Mouse (Mus musculus) embryonic fibroblast, embryonic 13.5 days (primary cell): ENCODE measurements around the gene Cnp. TPM values are rescaled to one million over a fixed set of nuclear protein-coding genes. Genes with fewer than 3 reads are reported as not detected.
"Not testable (repeated sequence)": the region's sequence is repeated elsewhere in the genome, so short reads cannot be mapped to it uniquely, and the experiment has no call there.

Source experiments
- H3K27ac ChIP-seq: 2 replicates; pipeline ENCODE4 v1.5.1; 2012; ENCODE audit warnings: low read length, control low read depth, inconsistent platforms; ENCODE audit not compliant: insufficient read depth
- H3K4me1 ChIP-seq: 2 replicates; pipeline ENCODE4 v1.6.1; 2011; ENCODE audit warnings: low read length; ENCODE audit not compliant: control insufficient read depth, insufficient read depth
- H3K4me3 ChIP-seq: 2 replicates; pipeline ENCODE4 v1.5.1; 2011; ENCODE audit warnings: mild to moderate bottlenecking, control low read depth, low read length; ENCODE audit not compliant: insufficient read depth
- CTCF ChIP-seq: IDR thresholded peaks from 2 replicates; pipeline ENCODE4 v1.5.1; 2011; ENCODE audit warnings: mild to moderate bottlenecking, control low read depth, low read length, moderate library complexity, borderline replicate concordance; ENCODE audit not compliant: insufficient read depth
- POLR2A ChIP-seq: IDR thresholded peaks from 2 replicates; pipeline ENCODE4 v1.6.1; 2011; ENCODE audit warnings: low read depth, mild to moderate bottlenecking, control low read depth, low read length, moderate library complexity
- polyA plus RNA-seq: library from polyadenylated mRNA; stranded (reverse); fragments of >200 nt; gene quantifications from 2 replicates; pipeline ENCODE4 v1.2.4, GENCODE M21; 2011; ENCODE audit warnings: low read depth; ENCODE audit not compliant: missing spikeins, insufficient read length

The Cnp gene
- polyA plus RNA-seq, 1 experiment, result 10.1 TPM

DNA sequence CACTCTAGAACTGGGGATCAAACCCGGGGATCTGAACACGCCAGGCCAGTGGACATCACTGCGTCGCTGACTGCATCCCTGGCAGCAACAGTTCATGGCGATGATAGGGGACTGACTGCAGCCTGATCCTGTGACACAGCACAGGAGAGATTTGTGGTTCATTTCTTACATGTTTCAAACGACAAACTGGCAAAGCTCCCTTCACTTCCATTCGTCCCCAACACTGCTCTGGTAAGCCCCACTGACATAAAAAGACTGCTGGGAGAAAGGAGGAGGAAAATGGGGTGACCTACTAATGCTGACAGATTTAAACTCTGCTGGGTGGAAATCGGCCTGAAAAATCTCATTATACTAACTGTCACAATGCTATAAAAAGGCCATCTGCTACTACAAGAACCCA, 29.1 kb downstream of the Cnp start:
- H3K27ac ChIP-seq, result no peak overlapping the region
- TF ChIP-seq POLR2A, result no peak
- no peak for TF ChIP-seq CTCF
- H3K4me3 ChIP-seq, result no peak overlapping the region
- H3K4me1 ChIP-seq, result peaks cover 7% of the 10 kb centered on the region

DNA sequence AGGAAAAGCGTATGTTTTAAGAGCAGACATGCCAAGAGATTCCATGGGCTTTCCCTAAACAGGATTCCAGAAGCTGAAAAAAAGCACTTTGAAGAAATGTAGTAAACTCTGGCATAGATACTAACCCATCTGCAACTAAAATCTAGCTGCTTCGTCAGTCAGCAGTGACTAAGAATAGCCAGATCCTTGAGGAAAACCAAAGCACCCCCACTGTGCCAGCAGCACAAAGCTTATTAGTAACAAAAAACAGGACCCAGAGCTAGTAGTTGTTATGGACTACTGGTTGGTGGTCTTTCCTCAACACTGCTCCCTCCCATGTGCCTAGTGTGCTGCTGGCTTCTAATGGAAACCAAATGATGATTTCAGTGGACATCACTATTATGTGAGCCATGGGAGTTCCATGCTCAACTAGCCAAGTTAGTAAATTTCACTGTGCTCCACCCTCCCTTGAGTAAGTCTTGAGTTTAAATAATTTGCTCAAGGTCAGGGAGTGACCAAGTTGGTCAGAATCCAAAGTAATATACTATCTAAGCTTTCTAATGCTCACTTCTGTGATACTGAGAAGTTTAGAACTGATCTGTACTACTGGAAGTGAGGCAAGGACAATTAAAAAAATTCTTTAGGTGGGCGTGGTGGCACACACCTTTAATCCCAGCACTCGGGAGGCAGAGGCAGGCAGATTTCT, 29.8 kb downstream of the Cnp start:
- peaks cover 7% of the 10 kb centered on the region for H3K4me1 ChIP-seq
- no peak overlapping the region for H3K4me3 ChIP-seq
- TF ChIP-seq POLR2A (no peak), CTCF (no peak)
- H3K27ac ChIP-seq, result no peak overlapping the region

DNA sequence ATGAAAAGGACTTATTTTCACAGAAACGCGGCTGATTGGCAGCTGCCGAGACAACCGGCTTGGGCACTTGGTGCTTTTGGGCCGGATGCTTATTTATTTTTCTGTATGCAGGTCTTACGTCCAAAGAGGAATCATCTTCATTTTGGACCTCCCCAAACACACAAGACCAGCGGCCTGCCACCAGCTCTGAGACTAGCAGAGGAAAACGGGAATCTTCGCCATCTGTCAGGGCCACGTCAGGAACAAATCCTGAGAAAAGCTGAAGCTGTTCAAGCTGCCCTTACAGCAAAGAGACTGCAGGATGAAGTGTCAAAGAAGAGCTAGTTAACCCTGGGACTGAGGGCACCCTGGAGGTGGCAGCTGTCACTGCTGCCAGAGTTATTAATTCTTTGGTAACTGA, 30.7 kb downstream of the Cnp start:
- TF ChIP-seq POLR2A (no peak), CTCF (no peak)
- peaks cover 14% of the 10 kb centered on the region for H3K4me1 ChIP-seq
- no peak overlapping the region for H3K27ac ChIP-seq
- H3K4me3 ChIP-seq, result no peak overlapping the region

DNA sequence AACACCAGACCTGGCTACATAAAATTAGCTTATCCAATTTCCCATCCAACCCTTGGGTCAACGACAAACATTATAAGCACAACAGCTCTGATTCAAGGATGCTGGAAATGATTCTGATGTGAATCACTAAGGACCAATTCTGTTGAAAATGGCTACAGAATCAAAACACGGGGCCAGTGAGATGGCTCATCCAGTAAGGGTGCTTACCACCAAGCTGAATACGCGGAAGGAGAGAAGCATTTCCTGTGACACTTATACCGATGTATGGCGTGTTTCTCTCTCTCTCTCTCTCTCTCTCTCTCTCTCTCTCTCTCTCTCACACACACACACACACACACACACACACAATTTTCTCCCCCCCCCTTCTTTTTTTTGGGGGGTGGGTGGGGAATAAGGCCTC, 32.4 kb downstream of the Cnp start:
- H3K27ac ChIP-seq, result no peak overlapping the region
- H3K4me3 ChIP-seq, result no peak overlapping the region
- TF ChIP-seq POLR2A, result no peak
- no peak for TF ChIP-seq CTCF
- H3K4me1 ChIP-seq, result peaks cover 14% of the 10 kb centered on the region

DNA sequence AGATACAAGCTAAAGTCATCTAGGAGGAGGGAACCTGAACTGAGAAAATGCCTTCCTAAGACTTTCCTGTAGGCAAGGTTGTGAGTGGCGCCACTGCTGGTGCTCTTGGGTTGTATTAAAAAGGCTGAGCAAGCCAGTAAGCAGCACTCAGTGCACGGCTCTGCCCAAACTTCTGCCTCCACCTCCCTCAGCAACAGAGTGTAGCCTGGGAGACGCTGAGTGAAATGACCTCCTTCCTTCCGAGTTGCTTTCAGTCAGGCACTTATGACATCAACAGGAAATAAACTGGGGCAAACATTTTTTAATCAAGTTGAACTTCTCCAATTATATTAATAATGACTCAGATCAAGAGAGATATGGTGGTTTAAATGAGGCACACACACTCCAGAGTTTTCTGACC, 34.1 kb downstream of the Cnp start:
- Histone ChIP-seq H3K27ac (no peak overlapping the region), H3K4me3 (no peak overlapping the region), H3K4me1 (peaks cover 14% of the 10 kb centered on the region)
- TF ChIP-seq CTCF (no peak), POLR2A (no peak)

DNA sequence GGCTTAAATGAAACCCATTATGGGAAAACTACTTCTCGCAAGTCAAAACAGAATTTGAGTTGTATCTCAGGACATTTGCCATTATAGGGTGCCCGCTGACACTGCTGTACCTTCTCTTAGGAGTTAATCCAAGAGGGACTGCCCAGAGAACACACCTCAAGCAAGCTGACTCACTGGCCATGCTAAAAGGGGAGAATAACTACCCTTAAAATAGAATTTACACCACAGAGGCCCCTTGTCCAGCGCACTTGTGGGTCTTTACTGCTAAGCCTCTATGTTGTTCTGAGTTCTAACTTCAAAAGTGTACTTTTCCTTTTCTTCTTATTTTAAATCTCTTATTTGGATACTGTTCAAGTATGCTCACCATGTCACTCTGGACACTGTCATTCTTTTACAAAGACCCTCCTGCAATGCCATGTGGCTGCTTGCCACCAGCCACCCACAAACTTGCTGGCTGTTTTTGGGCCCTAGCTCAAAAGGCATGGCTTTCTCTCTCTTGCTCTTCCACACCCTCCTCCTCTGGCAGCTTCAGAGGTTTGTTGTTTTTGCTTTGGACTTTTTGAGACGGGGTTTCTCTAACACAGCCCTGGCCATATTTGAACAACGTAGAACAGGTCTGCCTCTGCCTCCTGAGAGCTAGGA, 34.8 kb downstream of the Cnp start:
- Histone ChIP-seq H3K27ac (no peak overlapping the region), H3K4me3 (no peak overlapping the region), H3K4me1 (peaks cover 12% of the 10 kb centered on the region)
- TF ChIP-seq CTCF (no peak), POLR2A (no peak)

DNA sequence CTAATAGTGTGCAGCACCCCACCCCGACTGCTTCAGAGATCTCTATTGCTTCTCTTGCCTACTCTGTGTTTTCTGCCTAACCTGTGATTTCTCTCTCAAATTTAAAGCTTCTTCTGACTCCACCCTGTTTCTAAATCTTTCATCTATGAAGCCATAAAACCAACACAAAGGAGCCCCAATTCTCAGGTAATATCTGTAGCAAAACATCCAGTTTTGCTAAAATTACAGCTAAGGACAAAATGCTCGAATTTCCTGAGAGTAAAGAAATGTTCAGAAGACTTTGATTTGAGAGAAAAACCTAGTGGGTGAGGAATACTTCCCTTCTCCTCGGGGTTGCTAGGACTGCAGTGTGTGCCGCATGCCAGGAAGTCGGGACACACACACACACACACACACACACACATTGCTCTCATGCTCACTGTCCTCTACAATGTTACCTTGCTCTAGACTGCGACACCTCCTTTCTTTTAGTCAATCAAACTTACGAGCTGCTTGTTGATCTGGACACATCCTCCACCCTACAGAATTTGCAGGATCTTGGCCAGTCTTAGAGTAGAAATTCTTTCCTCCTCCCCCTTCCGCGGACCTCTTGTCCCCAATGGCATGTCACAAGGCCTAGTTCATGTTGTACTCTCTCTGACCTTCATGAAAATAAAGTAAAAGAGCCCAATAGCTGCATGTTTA, 35.4 kb downstream of the Cnp start:
- H3K4me1 ChIP-seq, result peaks cover 8% of the 10 kb centered on the region
- H3K4me3 ChIP-seq, result no peak overlapping the region
- H3K27ac ChIP-seq, result no peak overlapping the region
- TF ChIP-seq POLR2A (no peak), CTCF (no peak)

DNA sequence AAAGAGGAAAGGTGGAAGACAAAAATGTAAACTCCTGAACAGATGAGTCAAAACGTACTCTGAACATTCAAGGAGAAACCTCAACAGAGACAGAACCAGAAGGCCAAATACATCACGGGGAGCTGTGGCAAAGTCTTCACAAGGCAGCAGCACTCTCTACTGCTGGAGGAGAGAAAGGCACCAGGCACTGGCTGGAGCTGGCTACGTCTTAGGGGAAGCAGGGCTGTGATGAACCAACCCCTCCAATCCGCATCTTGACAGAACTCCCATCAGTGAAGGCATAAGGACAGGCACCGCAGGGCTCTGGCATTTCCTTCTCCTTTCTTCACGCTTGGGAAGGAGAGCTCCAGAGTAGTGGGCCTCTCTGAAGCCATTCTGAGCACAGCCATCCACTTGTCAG, 36.9 kb downstream of the Cnp start:
- Histone ChIP-seq H3K4me1 (peaks cover 7% of the 10 kb centered on the region), H3K4me3 (no peak overlapping the region), H3K27ac (no peak overlapping the region)
- no peak for TF ChIP-seq POLR2A
- TF ChIP-seq CTCF, result no peak

DNA sequence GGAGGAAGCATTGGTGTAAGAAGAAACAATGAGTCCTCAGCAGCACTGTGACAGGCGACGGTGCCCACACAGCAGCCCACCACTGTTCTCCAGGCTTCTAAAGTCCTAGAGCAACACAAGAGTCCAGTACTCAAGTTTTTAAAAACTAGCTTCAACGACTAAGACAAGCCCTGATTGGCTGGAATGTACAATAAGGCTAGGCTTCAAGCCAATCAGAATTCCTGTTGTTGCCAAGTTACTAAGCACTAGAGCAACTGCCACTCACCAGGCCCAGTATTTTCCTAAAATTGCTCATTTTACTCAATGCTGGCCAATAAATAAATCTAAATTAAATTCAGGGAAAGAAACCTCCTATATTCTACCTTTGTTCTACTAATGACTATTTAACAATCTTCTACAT, 38.5 kb downstream of the Cnp start:
- Histone ChIP-seq H3K4me1 (peaks cover 7% of the 10 kb centered on the region), H3K27ac (no peak overlapping the region)
- TF ChIP-seq CTCF (no peak), POLR2A (no peak)

DNA sequence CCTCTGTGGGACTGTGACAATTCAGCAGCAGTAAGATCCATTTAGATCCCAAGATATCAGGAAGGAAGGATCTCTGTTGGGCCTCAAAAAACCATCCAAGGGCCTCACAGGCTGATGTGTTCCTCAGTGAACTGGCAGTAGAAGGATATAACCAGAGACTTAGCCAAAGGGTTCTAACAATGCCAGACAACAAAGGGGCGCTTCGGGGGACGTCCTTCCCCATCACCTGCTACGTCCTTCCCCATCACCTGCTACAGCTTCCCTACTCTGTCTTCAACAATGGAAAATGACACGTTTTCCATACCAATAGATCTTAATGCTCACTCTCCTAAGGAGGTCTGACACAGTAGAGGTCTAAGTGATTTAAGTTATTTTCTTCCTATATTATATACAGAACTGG, 41.6 kb downstream of the Cnp start:
- Histone ChIP-seq H3K4me1 (no peaks in the 10 kb centered on the region; the same call in 1 of the 2 replicates), H3K27ac (no peak overlapping the region), H3K4me3 (no peak overlapping the region)
- TF ChIP-seq POLR2A (no peak), CTCF (no peak)

More for the DNA sequence above, 38.5 kb downstream of the Cnp start:
- no peak overlapping the region for H3K4me3 ChIP-seq

DNA sequence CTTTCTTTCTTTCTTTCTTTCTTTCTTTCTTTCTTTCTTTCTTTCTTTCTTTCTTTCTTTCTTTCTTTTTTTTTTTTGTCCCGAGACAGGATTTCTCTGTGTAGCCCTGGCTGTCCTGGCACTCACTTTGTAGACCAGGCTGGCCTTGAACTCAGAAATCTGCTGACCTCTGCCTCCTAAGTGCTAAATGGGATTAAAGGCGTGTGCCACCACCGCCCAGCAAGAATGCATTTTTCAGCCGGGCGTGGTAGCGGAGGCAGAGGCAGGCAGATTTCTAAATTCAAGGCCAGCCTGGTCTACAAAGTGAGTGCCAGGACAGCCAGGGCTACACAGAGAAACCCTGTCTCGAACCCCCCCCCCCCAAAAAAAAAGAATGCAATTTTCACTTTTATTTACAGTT, 42.1 kb downstream of the Cnp start:
- not testable (repeated sequence) for H3K4me1 ChIP-seq, H3K27ac ChIP-seq, H3K4me3 ChIP-seq
